Comparison of ENCODE assay signal across 21 mouse cellular contexts in the genomic region with DNA sequence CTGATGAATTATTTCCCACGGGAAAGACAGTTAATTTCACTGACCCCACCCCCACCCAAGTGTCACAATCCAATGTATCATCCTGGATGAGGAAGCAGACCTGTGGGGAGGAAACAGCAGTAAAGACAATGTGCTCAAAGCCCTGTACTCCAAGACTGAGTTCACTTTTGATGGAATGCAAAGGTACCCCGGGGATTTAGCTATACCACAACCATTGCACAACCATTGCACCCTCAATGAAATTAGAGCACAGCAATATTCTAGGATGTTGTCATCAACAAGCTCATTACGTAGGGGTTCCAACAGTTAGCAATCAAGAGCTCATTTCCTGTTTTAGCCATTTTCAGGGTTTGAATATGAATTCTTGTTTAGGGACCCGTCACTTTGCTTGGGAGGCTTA.
"Had no signal": no experiment of that assay in that cellular context is flagged by ENCODE, and none has a peak within 500 bp of the region (broad histone marks: within the 10 kb centered on the region; RNA-seq: fewer than 3 reads in every experiment).

No protein-coding gene starts in this region.

- H3K4me1 ChIP-seq: liver, embryonic 15.5 days; lung, embryonic 15.5 days; midbrain, embryonic 13.5 days; midbrain, embryonic 15.5 days; neural tube, embryonic 13.5 days; neural tube, embryonic 15.5 days had no signal

- H3K4me2 ChIP-seq: liver, embryonic 15.5 days; lung, embryonic 15.5 days; midbrain, embryonic 11.5 days; midbrain, embryonic 13.5 days; midbrain, embryonic 15.5 days; neural tube, embryonic 13.5 days; neural tube, embryonic 15.5 days had no signal

- ATAC-seq: liver, postnatal 0 days; lung, postnatal 0 days; midbrain, embryonic 13.5 days; midbrain, embryonic 15.5 days had no signal

- H3K9ac ChIP-seq: liver, embryonic 15.5 days; liver, postnatal 0 days; lung, embryonic 15.5 days; midbrain, embryonic 13.5 days; midbrain, embryonic 15.5 days; neural tube, embryonic 13.5 days; neural tube, embryonic 15.5 days had no signal

- H3K27ac ChIP-seq: liver, embryonic 15.5 days; lung, embryonic 15.5 days; macrophage; midbrain, embryonic 13.5 days; midbrain, embryonic 15.5 days; neural tube, embryonic 13.5 days; neural tube, embryonic 15.5 days had no signal

- H3K36me3 ChIP-seq: liver, embryonic 15.5 days; lung, embryonic 15.5 days; midbrain, embryonic 13.5 days; midbrain, embryonic 15.5 days; neural tube, embryonic 13.5 days; neural tube, embryonic 15.5 days had no signal

- H3K27me3 ChIP-seq: liver, embryonic 15.5 days; lung, embryonic 15.5 days; megakaryocyte, embryonic 14.5 days; midbrain, embryonic 13.5 days; midbrain, embryonic 15.5 days; neural tube, embryonic 13.5 days; neural tube, embryonic 15.5 days had no signal

- H3K4me3 ChIP-seq: liver, embryonic 15.5 days; lung, embryonic 15.5 days; megakaryocyte, embryonic 14.5 days; midbrain, embryonic 13.5 days; midbrain, embryonic 15.5 days; myocyte; neural tube, embryonic 13.5 days; neural tube, embryonic 15.5 days had no signal

- H3K9me3 ChIP-seq: liver, embryonic 15.5 days; lung, embryonic 15.5 days; megakaryocyte, embryonic 14.5 days; midbrain, embryonic 13.5 days; midbrain, embryonic 15.5 days; neural tube, embryonic 13.5 days; neural tube, embryonic 15.5 days had no signal

- DNase-seq: liver, postnatal 0 days; lung, adult 2 months; lung, postnatal 14 days; lung, postnatal 36 days; retina, postnatal 1 day; right cerebral cortex, adult 18-20 months; right cerebral cortex, postnatal 14 days; thymus, adult 18-20 months; thymus, postnatal 14 days; thymus, postnatal 36 days had no signal
